Mouse (Mus musculus) lung, postnatal 14 days (tissue): ENCODE data around the gene Mylk.

Source experiments
- DNase-seq: peaks from one replicate; pipeline ENCODE4 v3.0.0; 2021

The Mylk gene

DNA sequence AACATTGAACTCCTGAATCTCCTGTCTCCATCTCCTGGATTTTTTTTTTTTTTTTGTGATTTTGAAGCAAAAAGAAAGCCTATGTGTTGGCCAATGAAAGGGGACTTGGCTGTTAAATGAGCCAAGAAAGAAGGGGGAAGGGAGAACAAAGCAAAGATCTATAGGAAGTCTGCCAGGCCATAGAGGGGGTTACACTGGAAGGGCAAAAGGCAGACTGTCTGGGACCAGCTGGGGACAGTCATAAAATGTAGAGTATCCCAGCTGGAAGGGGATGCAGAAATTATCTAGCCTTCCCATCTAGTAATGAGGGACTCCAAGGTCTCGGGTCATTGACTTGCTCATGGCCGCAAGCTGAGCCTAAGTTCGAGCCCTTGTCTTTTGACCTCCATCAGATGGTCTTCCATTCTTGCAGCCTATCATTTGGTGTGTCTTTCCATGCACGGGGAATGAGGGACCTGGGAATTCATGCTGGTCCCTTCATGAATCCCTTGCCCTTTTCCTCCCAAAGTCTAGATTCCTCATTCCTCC is 172.4 kb downstream of the Mylk start:
- no peak for DNase-seq

DNA sequence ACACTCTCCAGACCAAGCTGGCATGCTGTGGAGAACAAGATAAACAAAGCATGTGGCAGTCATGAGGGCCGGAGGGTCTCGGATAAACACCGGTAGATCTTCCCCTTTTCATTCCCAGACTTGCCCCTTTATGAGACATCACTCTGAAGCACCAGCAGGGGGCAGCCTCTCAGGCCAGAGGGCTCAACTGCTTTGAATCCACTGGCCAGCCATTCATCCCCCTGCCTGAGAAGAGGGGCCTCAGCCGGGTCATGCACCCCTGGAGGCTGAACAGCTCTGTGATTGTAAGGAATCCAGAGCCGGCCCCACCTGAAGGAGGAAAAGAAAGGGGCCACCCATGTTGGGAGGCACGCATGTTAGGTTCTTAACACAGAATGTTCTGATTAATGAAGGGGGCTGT is 175.2 kb downstream of the Mylk start:
- peak; percentile 70 for DNase-seq

DNA sequence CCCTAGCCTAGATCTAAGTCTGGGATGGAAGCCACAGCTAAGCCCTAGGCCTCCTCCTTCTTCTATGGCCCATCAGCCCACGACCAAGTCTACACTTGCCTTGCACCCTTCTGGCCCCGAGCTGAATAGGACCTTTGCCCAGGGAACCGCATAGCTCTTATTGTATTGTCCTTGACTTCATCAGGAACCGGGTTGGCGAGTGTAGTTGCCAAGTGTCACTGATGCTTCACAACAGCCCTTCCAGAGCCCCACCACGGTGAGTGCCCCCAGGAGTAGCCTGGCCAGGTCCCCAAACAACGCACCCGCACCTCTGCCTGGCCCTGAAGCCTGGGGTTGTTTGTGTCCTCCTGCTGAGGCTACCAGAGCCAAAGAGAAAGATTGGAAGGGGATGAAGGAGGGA is 175.9 kb downstream of the Mylk start:
- no peak for DNase-seq

DNA sequence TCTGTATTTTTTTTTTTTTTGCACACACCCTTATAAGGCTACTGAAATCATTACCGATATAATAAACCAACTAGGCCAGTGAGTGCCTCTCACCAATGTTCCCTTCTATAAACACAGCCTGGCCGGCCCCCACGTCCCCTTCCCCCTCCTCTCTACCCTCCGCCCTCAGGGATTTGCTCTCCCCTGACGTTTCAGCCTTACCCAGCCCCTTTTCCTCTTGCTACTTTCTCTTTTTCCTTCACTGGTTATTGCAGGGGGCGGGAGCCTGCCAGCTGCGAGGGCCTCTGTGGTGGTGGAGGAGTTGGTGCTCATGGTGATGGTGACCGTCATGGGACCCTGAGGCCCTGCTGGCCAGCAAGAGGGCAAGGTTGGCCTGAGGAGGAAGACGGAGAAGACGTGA is 176.3 kb downstream of the Mylk start:
- DNase-seq: peak; percentile 69

DNA sequence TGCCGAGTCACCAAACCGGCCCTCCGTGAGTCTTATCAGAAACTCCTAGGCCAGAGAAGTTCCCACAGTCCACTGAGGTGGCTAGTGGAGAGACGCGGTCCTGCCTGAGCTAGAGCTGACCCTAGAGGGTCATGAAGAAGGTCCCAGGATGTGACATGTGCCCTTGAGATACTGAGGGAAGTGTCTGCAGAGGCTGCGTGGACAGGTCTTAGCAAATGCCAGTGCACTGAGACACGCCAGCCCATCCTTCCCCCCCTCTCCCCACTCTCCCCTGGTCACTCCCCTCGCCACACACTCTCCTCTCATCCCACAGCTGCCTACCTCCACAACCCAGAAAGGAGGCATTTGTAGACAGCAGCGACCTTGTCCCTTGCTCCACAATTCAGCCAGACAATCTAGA is 178.6 kb downstream of the Mylk start:
- DNase-seq: no peak

DNA sequence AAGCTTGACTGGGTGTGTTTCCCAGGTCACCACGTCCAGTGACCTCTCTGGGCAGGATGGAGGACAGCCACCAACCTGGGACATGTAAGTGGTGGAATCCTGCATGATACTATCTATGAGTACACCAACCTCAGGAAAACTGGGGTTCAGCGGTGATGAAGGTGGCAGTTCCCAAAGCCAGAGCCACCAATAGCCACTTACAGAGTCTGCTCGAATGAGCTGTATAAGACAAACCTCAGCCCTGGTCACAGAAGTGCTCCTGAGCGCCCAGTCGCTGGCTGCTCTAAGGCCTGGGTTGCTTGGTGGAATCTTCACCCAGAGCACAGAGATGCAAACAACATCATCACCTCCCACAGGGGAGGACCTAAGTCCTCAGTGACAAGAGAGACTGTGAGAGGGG is 179.3 kb downstream of the Mylk start:
- no peak for DNase-seq

DNA sequence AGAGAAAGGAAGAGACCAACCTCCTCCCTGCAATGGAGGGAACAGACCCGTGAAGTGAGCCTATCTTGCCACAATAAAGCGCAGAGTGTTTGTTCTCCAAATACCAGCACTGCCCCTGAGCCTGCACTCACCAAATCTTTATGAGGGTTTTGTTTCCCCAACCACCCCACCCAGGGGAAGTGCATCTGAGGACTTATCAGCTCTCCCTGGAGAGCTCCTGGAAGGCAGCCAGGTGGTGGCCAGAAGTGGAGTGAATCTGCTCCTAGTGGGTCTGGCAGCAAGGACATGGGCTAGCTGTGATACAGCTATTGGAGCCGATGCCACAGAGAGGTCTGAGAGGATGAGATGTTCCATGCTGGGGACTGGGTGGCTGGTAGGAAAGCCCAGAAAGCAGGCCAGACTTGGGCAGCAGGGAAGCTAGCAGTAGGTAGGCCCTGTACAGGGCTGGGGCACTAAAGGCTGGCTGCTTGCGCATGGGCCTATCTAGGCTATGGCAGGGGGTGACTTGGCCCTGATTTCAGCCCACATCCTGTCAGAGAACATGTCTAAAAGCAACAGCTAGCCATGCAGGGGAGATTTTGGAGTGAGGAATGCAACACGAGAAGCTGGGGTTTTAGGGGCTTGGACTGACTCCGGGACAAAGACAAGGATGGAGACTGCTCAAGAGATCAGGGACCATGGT is 180.1 kb downstream of the Mylk start:
- DNase-seq: peak; percentile 86

DNA sequence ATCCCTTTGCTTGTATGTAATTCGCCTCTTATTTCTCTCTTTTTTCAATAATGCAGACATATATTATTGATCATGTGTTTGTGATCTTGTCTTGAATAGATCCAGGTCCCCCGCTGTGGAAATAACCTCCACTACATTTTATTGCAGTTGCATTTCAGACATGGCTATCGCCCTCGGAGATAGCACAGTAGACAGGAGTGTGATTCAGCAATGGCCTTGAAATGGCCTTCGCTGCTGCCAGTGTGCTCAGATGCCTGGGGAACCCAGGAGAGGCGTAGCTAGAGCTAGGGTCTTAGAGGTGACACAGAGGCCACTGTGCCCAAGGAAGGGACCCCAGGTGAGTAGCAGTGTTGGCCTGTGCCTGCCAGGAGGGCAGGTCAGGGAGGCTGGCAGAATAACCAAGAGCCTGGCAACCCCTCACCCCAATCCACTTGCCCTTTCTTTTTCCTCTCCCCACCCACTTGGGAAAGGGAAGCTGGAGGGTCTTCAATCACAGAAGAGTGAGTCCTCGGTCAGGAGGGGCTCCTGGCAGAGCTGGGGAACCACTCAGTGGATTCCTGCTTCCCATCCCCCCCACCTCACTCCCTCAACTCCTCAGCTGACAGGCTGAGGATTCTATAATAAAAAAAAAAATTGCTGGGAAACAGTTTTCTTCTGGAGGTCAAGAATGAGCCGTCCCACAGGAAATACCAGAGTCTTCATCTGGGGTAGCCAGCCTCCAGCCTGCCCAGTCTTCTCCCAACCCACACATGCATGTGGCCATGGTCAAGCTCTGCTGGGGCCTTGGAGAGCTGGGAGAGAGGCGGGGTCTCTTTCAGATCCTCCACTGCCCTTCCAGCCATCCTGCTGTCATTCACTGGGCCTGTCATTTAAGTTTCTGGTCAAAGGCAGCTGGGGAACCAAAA is 181.8 kb downstream of the Mylk start:
- no peak for DNase-seq

DNA sequence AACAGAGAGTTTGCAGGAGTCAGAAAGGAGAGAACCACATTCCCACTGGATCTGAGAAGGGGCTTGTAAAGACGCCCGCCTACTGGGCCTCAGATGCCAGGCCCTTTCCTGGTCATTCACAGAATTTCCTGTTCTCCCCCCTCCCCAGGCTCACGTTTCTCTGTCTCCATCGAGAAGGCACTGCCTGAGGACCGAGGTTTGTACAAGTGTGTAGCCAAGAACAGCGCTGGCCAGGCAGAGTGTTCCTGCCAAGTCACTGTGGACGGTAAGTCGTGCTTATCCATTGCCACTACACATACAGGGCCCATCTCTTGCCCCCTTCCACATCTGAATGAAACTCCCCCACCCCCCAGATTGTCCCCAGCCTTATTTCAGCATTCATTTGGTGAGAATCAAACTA is 184.7 kb downstream of the Mylk start:
- no peak for DNase-seq

DNA sequence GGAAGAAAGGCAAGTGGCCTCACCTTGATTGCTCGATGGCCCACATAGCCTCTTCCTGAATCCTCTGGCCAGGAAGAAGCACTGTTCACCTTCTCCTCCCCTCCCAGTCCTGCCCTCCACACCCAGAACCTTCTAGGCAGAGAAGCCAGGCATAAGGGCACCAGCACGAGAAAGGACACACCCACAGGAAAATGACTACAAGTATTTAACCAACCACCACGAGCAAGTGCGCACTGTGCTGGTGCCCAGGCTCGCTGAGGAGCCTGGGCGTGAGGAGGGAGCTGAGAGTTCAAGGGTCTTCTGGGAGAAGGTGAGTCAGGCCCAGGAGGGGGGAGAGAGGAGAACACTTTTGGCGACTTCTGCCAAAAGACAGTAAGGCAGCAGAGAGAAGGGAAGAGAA is 185.1 kb downstream of the Mylk start:
- no peak for DNase-seq

DNA sequence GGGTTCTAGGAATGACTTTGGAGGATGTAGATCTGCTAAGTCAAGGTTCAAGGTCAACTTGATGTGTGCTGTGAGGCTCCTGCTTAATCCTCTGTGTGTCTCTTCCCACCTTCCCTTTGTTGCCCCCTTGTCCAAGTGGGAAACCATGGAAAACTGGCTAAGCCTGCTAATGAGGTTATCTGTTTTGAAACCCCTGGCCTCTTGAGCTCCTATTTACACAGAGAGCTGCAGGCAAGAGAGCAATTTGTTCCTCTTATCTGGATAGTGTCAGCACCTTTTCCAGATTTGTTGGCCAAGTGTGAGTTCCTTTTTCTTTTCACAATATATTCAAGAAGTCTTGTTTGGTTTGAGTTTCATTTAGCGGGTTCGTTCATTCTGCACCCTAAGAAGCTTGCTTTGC is 186.3 kb downstream of the Mylk start:
- no peak for DNase-seq

DNA sequence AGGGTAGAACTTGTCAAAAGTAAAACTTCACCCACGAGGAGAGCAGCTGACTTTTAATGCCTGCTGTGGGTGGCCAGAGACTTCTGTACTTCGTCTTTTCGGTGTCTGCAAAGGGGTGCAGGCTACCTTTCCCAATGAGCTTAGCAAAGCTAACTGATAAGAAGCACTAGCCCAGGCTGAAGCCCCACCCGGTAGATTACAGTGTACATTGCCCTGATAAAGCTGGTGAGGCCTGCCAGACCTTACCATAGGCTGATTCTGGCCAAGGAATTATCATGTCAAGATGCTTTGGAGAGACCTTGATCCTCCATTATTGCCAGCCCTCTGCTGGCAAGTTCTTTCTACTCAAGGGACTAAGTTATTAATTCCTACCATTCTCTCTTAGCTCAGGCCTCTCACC is 188.2 kb downstream of the Mylk start:
- DNase-seq: no peak

DNA sequence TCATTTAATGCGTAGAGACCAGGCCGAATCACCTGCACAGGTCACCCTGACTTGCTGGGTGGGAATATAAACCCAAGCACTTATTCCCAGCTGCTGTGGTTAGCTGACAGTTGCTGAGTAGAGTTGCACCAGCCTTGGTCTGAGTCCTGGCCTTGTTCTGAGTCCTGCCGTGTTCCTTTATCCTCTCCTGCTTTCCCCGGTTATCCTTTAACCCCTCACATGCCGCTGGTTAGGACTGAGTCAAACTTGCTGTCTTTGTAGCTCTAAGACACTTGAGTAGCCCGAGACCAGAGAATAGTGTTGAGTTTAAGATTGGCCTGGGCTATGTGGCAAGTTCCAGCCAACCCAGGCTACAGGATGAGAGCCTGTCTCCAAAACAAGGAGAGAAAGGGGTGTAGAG is 189.5 kb downstream of the Mylk start:
- no peak for DNase-seq

DNA sequence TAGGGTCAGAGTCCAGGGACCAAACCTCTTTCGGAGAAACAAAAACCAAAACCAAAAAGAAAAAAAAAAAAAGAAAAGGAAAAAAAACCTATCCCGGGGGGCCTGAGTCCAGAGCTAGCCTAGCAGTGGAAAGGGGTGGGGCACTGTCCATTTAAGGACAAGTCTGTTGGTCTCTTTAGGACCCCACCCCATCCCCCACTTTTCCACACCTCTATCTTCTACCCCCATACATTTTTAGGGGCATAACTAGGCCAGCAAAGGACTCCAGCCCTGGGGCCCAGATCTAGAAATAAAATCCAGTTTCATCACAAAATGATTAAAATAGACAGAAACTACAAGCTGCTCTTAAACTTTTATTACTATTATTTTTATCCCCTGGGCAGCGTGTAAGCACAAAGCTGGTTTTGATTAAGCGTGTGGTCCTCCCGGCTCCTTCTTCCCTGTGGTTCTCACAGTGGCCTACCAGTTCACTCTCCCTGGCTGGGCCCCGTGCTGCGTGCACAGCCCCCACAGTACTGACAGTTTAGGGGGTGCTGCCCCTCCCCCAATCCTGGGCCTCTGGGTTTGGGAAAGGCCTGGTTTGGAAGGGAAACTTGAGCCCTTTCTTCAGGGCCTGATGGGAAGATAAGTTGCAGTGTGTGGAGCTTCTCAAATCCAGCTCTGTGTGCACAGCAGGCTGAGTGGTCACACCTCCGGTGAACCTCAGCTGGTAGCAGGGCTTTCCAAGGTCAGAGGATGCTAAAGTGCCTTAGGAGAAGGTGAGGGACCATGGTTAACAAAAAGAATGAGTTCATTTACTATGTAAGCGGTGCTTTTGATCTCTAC is 190.7 kb downstream of the Mylk start:
- no peak for DNase-seq

DNA sequence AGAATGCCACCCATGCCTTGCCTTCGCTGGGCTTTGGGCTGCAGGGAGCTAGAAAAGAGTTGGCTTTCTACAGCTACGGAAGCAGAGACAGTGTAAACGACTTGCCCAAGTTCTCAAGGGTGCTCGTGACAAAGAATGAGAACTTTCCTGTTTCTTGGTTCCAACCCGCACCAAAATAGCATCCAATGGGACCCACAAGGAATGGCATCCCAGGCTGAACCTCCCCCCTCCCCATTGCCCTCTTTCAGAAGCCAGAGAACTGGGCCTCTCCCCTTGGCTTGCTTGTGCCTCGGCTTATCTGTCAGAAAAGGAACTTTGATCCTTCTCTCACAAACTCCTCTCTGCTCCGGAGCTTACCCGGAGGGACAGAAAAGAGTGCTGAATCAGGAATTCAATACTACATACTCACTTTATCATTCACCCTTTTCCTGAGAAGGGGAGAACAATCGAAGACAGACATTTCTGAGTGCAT is 191.4 kb downstream of the Mylk start:
- DNase-seq: no peak

DNA sequence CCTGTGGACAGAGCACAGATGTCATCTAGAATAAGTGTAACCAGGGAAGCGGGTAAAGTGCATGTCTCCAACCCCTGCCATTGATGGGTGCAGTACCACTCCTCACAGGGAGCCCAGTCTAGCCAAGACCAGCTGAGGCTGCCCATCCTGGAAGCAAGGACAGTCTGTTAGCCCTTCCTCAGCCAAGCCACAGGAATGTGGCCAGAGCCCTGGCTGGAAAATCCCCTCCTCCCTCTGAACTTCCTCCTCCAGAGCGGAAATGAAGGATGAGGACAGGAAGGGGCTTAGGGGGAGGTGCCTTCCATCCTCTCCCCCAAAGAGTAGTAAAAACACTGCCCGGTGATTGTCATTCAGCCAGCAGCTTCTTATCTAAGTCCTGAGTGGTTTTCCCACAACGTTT is 192.6 kb downstream of the Mylk start:
- DNase-seq: peak; percentile 58

DNA sequence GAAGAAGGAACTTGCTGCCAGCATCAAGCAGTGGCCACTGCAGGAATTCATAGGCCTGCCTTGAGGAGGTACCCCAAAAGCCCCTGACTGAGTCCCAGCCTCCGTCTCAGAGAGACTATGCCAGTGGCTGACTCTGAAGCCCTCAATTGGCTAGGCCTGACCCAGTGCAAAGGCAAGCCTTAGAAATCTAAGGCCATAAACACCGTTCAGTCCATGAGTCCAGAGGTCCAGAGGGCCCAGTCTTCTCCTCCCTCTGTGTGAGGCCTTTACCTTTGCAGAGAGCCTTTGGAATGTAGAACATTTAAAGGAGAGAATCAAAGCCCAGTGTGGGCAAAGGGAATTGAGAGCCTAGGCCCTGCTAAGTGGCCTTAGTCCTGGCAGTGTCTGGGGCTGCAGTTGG is 193.2 kb downstream of the Mylk start:
- DNase-seq: no peak

DNA sequence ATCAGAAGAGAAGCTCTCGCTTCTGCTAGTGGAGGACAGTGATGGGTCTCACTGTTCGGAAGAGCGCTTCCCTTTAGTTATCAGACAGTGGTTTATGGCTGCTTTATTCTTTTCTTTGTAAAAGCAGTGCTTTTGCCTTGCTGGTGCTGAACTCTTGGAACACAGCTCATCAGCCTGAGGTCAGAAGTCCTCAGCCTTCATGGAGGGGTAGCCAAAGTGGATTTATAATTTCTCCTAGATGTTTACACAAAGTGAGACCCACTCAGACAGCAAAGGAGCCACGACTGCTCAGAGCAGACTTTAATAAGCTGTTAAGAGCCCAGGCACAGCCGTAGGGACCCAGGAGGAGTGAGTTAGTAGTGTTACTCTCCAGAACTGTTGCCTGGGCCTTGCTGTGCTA is 194.9 kb downstream of the Mylk start:
- DNase-seq: no peak

DNA sequence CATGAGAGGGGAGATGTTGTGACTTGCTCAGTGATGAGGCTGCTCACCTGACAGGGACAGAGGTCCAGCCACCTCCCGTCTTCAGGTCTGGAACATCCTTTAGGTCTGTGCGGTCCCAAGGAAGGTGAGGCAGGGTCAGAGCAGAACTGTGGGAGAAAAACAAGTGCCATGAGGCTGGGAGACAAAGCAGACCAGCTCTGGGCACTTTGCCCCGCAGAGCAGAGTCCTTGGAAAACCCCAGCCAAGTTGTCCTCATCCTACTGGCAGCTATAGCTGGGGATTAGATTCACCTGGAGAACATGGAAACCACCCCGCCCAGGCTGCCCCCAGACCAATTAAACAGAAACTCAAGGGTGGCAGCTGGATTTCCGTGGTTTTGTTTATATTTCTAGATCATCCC is 195.4 kb downstream of the Mylk start:
- DNase-seq: no peak

DNA sequence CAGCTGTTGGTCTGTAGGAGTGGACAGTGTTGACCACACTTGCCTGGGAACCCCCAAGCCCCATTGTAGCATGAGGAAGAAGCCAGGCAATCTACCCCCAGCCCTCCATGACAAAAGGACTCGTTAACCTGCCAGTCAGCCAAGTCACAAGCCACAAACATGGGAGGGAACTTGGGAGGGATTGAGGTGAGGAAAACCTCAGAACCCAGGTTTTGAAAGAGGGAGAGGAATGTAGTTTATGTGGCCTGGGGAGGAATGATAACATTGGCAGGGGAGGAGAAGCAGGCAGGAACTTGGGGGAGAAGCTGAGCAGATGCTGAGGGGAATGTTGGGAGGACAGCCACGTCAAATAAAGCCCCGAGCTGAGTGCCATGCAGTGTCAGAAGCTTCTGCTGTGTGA is 196.9 kb downstream of the Mylk start:
- DNase-seq: no peak

DNA sequence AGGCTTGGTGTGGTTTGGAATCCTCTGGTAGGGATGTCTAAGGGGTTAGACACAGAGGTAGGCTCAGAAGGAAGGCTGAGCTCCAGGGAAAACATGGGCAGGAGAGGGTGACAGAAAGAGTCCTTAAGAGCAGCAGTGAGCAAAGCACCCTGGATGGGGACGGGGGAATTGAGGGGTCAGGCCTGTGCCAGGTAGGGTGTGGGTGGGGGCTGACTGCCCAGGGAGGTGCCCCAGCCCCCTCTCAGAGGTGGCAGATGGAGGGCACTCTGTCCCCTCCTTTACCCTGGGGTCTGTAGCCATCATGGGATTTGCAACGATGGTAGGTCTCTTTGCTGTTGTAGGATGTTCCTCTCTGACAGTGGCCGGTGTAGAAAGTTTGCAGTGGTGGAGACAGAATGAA is 201.3 kb downstream of the Mylk start:
- DNase-seq: no peak

DNA sequence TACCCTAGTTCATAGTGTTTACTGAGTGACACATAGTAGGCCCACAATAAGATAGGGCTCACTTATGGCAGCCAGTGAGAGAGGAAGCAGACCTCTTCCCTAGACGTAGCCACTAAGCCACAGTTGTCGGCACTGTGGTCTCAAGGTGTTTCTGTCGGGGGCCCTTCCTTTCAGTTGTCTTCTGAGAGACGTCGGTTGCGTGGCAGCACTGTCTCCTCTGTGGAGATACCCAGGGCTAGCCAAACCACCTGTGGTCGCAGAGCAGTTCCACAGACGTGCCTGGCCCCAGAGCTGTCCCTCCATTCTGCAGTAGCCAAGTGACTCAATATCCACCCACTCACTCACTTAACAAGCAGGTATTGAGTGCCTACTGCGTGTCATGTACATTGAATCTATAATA is 205.9 kb downstream of the Mylk start:
- DNase-seq: no peak

DNA sequence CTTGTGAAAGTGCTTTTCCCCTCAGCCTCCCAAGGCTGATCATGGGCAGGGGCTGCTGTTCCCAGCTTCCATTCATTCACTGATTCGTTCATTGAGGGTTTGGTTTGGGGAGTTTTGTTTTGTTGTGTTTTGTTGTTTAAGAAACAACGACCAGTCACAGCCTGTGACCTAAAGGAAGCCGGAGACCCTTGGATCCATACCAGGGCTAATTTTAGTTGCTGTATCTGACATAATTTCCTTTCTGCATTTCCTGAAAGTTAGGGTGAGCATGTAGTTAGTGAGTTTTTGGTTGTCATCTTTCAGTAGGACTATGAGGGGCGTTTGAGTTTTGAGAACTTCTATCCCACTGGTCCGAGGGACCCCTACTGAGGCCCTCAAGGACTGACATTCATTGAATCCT is 207.2 kb downstream of the Mylk start:
- DNase-seq: no peak
